Mouse (Mus musculus) ovary, postnatal 10 days (tissue): ENCODE results near the gene Gm49358.

ENCODE experiments used
- DNase-seq: peaks from one replicate; pipeline ENCODE4 v3.0.0; 2022; ENCODE audit warnings: low spot score

Gene Gm49358

DNA sequence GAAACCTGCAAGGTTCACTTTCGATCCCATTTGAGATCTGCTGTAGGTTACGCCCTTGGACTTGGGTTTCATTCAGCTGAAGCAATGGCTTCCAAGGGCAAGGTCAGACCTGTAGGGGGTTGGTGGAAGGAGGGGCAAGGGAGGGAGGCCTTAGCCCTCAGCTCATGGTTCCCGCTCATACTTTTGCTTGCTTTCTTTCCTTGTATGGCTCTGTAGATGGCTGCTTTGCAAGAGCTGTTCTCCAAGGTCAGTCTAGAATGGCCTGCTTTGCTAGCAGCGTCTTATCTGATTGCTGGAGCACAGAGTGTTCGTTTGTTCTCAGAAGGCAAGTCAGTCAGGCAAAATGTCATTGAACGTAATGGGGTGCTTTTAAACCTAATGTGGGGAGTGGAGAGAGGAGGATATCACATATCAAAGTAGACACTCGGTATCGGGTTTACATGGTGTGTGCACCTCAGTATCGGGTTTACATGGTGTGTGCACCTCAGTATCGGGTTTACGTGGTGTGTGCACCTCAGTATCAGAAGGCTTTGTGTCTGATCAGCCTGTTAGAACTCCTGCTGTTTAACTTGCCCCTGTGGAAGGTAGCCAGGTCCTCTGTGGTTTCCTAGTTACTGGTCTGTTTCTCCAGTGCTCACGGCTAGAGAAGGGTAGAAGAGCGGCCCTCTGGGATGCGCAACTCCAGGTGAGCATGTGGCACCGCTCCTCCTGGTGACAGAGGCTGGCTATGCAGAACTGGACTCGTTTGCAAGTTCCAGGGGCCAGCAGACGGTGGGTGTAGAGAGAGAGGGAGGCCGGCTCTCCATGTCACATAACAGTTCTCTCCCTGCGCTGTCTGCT lies 50.7 kb downstream of the Gm49358 start:
- no peak for DNase-seq

DNA sequence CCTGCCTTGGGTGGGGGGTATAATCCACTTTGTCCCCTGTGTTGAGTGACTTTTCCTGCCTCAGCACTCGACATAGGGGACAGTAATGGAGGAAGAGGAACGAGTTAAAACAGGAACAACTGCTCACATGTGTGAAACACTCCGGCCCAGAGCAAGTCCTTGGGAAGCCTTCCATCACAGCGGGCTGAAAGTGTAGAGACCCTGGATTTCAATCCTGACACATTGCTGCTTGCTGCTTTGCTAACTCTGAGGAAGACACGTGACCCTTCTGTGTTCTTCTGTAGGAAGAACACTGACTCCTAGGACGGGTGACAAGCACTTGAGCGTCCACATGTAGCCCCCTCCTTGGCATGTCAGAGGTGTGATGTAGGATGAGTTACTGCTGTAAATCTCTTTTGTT lies 51.4 kb downstream of the Gm49358 start:
- DNase-seq, result no peak

DNA sequence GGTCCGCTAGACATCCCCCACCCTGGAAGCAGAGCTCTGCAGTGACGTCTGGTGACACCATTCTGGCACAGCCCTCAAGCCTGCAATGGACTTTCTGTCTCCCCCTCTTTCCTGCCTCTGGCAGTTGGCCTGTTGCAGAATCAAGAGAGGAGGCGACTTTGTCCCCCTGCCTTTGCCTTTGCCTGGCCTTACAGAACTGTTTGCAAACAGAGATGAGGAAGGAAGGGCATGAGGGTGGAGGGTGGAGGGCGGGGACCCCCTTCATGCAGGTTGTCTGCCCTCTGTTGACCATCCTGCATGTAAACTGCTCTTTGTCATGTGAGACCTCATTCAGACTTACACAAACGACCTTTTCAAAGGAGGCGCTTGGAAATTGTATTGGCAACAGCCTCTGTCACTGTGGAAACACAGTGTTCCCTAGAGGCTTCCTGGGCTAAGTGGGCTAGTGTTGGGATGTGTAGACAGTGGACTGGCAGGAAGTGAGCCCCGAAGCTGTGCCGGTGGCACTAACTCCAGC lies 55.9 kb downstream of the Gm49358 start:
- DNase-seq, result no peak

DNA sequence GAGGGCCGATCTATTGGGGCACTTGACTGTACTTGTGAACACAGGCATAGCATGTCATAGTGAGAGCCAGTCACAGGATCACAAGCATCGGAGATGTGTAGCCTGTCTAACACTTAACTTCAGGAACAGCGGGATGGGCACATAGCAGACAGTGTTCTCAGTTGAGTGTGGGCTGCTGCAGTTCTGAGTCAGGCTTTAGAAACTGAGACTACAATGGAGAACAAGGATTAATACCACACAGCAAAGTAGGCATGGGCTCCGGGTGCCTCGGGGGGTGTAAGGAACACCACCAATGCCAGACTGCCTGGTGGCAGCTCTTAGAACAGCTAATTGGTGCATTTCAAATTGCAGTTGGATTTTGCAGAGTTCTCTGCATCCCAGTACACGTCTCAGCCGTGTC lies 57.2 kb downstream of the Gm49358 start:
- no peak for DNase-seq

DNA sequence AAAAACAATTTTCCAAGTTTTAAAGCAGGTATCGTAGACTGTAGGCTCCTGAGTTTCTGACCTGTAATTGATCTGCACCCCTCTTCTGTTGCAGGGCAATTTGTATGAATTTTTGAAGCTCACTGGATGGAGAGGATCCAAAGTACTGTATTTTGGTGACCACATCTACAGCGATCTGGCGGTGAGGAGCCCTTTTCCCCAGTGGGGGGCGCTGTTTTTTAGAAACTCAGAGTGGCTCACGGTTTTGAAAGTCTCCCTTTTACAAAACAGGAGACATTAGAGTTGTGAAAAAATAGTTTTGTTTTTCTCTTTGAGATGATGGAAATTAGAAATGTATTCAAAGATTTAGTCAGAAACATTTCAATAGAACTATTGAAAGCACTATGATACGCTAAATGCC lies 60.3 kb downstream of the Gm49358 start:
- no peak for DNase-seq

DNA sequence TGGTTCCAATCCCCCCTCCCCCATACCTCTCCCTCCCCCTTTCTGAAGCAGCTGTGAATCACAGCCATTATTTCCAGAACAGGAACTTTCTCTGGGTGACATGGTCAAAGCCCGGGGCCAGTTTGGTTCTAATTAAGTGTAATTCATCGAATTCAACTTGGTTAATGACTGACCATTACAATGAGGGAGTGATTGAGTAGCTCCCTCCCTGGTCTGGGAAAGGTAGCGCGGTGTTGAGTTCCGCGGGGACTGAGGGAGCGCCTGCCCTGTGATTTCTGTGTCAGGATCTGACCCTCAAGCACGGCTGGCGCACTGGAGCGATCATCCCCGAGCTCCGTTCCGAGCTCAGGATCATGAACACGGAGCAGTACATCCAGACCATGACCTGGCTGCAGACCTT lies 61.1 kb downstream of the Gm49358 start:
- DNase-seq, result no peak

DNA sequence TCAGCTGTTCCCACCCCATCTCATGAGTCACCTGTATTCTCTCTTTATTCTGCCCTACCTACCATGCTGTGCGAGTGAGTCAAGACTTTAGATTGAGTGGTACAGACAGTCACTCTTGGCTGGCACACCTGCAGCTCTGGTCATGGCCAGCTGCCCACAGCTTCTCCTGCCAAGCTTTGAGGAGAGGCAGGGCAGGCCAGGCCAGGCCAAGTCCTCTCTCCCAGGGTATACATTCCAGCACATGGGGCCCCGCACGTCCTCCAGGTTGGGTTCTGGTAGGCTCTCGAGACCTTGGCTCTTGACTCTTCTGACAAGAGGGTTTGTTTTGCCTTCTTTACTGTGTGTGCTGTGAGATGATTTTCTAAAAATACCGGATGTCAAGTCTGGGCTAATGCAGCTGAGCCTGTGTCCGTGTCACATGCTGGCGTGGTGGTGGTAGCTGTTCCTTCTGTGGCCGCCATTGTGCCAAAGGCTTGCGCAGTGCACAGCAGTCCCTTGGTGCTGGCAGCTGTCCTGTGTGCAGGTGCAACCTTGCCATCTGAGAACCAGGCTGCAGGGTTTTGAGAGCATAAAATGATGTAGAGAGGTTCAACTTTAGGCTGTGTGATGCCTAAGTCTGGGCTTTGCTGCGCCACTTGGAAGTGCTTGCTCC lies 62.2 kb downstream of the Gm49358 start:
- DNase-seq, result no peak

DNA sequence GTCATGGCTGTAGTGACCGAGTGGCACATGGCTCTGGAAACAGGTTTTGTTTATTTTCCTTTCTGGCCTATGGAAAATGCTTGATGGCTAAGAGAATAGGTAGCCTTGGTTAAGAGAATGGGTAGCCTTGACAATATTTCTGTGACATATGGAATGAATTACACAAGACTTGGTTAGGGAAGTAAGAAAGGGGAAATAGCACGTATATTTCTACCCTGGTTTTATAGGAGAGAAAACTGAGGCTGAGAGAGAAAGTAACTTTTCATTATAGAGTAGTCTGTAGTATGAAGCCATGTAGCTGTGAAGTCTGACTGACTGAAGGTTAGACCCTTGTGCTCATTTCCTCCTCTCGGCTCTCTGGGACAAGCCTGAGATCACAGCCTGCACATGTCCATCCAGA lies 63.2 kb downstream of the Gm49358 start:
- no peak for DNase-seq

DNA sequence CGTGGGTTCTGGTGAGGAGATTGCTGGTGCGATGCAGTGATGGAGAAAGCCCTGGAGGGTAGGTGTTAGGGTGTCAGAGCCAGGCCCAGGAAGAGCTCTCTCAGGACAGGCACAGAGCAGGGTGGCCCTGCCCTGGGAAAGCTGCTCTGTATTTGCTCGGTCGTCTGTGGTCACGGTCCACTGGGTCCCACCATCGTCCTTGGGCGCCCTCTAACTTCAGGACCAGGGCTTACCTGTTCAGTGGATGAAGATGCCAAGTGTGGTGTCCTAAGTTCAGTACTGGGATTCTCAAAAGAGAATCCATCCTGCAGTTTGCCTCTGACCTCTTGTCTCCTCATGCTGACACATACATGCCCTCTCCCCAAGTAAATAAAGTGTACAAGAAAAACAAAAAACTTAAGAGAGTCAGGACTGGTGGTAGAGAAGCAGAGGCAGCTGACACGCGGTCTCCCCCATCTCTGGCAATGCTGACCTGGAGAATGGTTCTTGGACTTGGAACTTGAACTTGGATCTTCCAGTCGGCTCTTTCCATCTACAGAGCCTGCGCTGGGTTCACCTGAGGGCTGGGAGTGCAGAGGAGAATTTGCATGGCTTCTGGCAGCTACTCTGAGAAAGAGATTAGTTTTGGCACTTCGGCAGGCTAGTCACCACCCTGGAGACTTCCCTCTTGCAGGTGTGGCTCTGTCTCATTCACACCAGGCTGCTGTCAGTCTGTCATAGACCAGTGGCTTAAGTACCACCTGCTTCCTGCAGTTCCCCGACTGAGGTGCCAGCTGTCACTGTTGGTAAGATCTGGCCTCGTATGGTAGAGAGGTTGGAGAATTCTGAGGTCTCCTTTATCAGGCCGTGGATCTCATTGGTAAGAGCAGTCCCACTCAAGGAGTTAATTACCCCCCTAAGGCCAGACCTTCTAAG lies 64.7 kb downstream of the Gm49358 start:
- no peak for DNase-seq

DNA sequence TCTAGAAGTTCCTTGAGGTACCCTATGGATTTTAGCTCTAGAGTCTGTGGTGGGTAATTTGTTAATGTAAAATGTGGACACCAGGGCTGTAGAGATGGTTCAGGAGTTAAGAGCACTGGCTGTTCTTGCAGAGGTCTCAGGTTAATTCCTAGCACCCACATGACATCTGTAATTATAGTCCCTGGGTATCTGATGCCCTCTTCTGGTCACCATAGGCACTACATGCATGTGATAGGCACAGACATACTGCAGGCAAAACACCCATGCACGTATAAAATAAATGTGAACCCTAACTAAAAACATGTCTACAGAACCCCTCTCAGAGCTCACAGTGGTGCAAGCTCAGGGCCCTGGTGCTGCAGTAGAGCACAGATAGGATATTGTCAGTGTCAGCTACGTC lies 65.7 kb downstream of the Gm49358 start:
- no peak for DNase-seq

DNA sequence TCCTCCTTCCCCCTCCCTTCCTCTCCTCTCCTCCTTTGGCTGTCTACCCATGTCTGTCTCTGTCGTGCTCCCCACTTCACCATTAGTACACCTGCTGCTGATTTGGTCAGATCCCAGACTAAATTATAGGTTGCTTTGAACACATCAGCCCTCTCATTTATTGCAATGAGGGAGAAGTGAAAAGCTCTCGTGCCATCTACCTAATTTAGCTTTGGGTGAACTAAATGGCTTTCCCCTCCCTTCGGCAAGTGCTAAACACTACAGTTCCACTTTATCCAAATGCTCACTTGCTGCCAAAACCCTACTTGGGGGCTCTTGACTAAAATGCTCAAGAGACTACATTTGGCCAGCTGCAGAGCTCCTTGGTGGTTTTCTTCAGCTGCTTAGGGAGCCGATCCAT lies 73.0 kb downstream of the Gm49358 start:
- DNase-seq, result no peak

DNA sequence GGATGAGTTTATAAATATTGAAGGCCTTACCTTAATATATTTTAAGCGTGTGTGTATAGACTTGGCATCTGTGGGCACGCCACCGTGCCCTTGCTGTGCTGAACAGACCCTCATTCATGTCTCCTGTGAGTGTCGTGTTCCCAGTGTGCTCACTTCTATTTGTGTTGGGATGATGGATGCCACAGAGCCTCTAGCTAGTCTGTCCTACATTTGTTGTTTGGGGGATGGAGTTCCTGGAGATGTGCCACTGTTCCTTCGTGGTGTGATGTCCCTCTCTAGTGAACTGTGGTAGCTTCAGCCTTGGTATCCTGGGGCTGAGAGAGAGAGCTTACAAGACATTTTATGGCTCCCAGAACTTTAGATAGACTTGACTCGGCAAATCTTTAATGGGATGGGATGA lies 75.1 kb downstream of the Gm49358 start:
- DNase-seq, result no peak

DNA sequence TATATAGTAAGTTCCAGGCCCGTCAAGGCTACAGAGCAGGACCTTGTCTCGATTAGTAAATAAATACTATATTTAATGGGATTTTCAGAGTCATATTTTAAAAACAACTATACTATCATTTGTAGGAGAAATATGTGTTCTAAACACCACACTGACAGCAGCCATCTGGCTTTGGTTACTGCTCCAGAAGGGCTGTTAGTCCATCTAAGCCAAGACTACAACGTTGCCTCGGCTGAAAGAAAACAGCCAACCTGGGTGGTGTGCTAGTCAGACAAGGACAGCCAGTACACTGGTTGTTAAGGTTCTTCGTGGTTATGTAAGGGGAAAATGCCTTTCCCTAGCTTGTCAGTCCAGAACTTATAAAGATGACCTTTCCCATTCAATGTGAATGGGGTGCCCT lies 78.9 kb downstream of the Gm49358 start:
- DNase-seq, result no peak

DNA sequence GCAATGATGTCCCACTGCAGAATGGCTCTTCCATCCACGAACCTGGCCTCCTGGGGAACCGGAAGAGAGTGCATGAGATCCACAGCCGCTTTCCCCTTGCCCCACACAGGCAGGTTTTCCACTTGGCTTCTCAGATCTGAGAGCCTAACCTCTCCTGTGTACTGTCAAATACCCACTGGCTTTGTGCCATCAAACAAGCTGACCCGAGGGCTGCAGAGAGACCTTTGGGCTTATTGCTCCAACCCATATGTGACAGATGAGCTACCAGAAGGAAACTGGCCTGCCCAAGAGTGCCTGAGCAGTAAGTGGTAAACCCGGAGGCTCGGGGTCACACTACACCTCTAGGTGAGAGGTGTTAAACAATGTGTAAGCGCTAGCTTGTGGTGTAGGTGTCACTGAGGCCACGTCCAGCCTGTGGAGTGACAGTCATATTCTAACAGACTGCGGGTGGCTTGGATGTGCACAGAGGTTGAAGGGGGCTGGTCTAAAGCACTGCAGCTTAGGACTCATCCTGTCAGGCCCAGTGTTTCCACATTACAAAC lies 83.2 kb downstream of the Gm49358 start:
- DNase-seq, result no peak

DNA sequence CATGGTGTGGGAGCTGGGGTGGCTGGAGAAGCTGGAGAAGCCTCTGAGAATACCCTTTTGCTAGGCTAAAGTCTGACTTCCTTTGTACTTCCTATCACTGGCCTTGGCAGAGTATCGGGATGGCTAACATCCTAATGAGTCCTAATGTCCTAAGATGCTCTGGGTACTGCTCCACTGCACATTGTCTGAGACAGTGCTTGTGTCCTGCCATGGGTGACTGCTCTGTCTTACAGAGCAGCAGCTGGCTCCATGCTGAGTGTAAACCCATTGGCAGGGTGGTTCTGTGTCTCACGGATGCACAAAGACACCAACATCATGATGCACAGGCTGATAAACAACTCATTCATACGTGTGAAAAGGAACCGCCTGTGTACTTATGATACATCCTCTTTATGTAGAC lies 85.3 kb downstream of the Gm49358 start:
- no peak for DNase-seq

DNA sequence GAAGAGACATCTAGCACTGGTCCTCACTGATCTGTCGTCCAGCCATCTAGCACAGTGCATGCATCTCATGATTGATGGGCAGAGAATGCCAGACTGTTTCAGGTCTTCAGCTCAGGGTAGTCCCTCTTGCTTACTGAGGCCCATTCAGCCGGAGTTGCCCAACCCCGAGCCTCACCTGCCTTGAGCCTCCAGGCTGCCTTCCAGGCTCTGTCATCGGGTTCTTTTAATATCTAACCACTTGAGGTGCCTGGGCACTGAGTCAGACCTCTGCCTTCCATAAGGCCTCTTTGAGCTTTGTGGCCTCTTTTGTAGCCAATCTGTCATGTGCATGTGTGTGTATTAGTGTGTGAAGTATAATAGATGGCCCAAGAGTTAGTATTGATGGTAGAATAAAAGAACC lies 85.7 kb downstream of the Gm49358 start:
- DNase-seq, result no peak

DNA sequence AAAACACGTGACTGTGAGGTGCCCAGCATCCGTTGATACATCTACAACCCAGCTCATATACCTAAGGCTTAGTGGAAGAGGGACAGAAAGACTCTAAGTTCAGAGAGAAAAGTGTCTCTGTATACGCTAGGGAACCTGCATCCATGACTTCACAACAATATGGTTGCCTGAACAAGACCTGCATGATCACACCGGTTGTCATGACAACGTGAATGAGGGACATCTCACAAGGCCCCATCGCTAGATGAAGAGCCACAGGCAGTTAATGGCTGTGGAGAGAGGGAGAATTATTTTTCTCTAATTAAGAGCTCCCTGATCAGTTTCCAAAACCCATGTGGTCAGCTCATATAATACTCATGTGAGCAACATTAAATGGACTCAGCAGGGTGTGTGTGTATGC lies 88.4 kb downstream of the Gm49358 start:
- no peak for DNase-seq

DNA sequence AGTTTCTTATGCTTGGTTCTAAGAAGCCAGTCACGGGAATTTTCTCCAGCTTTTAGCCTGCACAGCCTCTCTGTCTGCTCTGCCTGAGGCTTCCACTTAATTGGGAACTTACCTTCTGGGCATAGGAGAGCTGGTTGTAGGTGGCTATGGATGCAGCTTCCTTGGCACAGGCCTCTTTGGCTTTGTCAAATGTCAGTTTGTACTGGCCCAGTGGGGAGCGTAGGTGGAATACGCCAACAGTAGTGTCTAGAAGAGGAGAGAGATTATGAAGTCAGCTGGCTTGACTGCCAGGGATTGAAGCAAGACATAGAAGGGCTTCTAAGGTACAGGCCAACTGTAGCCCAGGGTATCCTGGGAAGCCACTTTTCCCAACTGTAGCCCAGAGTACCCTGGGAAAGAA lies 89.7 kb downstream of the Gm49358 start:
- DNase-seq, result no peak

DNA sequence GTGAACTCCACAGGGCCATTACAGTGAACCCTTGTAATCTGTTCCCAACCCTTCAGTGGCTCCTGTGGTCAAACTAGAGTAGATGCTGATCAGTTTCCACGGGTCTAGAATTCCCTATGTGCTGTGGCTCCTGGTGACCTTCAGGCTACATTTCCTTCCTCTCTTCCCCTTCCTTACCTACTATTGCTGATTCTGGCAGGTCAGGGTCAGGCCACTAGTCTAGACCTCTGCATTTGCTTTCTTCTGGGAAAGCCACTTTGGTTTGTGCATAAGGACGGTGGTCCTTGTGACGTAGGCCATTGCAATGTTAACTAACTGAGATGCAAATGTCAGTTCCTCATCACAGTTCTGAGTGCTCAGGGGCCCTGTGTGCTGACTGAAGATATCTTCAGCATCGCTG lies 96.6 kb downstream of the Gm49358 start:
- DNase-seq, result no peak

DNA sequence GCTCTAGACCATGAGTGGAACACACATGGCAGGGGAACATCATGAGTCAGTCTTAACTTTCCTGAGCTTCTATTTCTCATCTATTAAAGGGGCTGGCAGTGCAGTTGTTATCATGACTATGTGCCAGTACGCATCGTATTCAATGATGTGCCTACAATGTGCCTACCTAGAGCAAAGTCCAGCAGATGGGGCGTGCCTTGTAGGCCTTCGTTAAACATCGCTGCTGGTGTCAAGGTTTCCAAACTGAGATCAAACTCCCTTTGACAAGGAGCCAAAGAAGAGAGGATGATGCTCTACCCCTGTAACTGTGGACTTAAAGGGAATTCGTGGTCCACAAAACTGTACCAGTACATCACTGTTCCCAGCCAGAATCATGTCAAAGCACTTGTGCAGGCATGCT lies 98.7 kb downstream of the Gm49358 start:
- DNase-seq, result no peak

DNA sequence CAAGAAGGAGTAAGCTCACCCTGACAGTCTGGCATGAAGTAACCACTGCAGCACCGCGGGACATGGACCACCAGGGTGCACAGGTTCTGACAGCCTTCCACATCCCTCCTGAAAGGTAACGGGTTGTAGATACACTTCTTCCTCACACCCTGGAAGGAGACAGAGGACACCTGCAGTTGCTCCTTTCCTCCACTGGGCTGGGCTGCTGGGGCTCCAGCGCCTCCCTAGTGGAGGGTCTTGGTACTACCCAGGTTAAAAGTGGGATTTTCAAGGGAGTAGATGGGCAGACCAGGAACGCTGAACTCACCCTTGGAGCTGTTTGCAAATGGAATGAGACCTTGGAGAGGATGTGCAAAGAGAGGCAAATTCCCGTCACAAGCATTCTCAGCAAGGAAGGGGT lies 99.7 kb downstream of the Gm49358 start:
- DNase-seq, result no peak

DNA sequence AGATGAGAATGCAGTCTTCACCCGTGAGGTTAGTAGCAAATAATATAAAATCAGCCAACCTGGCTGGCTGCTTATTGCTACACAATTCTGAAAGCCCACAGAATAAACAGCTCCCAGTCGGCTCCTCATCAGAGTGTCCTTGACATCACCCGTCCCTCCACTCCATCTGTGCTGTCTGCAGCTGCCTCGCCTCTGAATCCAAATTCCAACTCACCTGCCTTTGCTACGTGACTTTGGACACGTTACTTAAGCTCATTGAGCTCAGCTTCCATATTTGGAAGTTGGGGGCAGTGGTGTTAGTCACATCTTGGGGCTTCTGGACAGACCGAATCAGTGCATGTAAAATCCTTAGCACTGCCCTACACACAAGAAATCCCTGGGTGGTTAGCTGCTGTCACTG lies 108.3 kb downstream of the Gm49358 start:
- no peak for DNase-seq
